Mouse (Mus musculus) limb, embryonic 15.5 days (tissue): ENCODE data around the gene Krtap19-1. TPM values are rescaled to one million over a fixed set of nuclear protein-coding genes. Genes with fewer than 3 reads are reported as not detected.

Experiments used
- ATAC-seq: fragments of 200-750 bp; cut with Nextera tagmentation; 2 replicates; pipeline ENCODE4 v1.8.0; 2017; ENCODE audit warnings: low read depth, moderate TSS enrichment; ENCODE audit not compliant: insufficient number of reproducible peaks, low FRiP score, low TSS enrichment
- H3K27ac ChIP-seq: fragments of 300-500 bp; sonication (generic); 2 replicates; pipeline ENCODE4 v1.5.1; 2015; ENCODE audit warnings: moderate library complexity, mild to moderate bottlenecking, inconsistent platforms
- H3K27me3 ChIP-seq: fragments of 300-500 bp; sonication (generic); 2 replicates; pipeline ENCODE4 v1.6.1; 2015; ENCODE audit warnings: inconsistent platforms
- H3K36me3 ChIP-seq: fragments of 300-500 bp; sonication (generic); 2 replicates; pipeline ENCODE4 v1.6.1; 2015; ENCODE audit warnings: inconsistent platforms
- H3K4me1 ChIP-seq: fragments of 300-500 bp; sonication (generic); 2 replicates; pipeline ENCODE4 v1.6.1; 2015; ENCODE audit warnings: inconsistent platforms
- H3K4me2 ChIP-seq: fragments of 300-500 bp; sonication (generic); 2 replicates; pipeline ENCODE4 v1.6.1; 2015; ENCODE audit warnings: mild to moderate bottlenecking, inconsistent platforms
- H3K4me3 ChIP-seq: fragments of 300-500 bp; sonication (generic); 2 replicates; pipeline ENCODE4 v1.5.1; 2015; ENCODE audit warnings: mild to moderate bottlenecking, inconsistent platforms
- H3K9ac ChIP-seq: fragments of 300-500 bp; sonication (generic); 2 replicates; pipeline ENCODE4 v1.6.1; 2015; ENCODE audit warnings: inconsistent platforms
- H3K9me3 ChIP-seq: fragments of 300-500 bp; sonication (generic); 2 replicates; pipeline ENCODE4 v1.6.1; 2016; ENCODE audit warnings: inconsistent platforms
- WGBS: fragments of 180-500 bp; shearing (Covaris S2); methylation state at CpG from one replicate; pipeline ENCODE4 v1.1.7; 2015; 5-methylcytosine and 5-hydroxymethylcytosine counted together
- polyA plus RNA-seq: library from polyadenylated mRNA; unstranded; fragments of >200 nt; fragmentation: Nextera tagmentation; extraction: Ambion mirVana; gene quantifications from 2 replicates; pipeline ENCODE4 v1.2.1, GENCODE M21; 2015

Krtap19-1 gene
- polyA plus RNA-seq, 1 experiment from 2014 or later, result not detected

- H3K36me3 ChIP-seq, result no peaks in the 10 kb centered on the region
- H3K9me3 ChIP-seq, result no peaks in the 10 kb centered on the region
- no peak overlapping the region for H3K27ac ChIP-seq
- 87% methylated on average over 3 of the region's 3 CpGs for WGBS
- no peak overlapping the region for H3K4me2 ChIP-seq
- H3K4me3 ChIP-seq, result no peak overlapping the region
- no peaks in the 10 kb centered on the region for H3K4me1 ChIP-seq
- H3K27me3 ChIP-seq, result no peaks in the 10 kb centered on the region
- no peak overlapping the region for H3K9ac ChIP-seq
- no peak for ATAC-seq
These were observed 45.5 kb downstream of the Krtap19-1 start for GRCm38 (mm10) chr16:88823736-88824135.

GRCm38 (mm10) chr16:88820066-88820465 lies 49.1 kb downstream of the Krtap19-1 start, which contains the start of gene Krtap15:
Gene Krtap15 (plus strand): TSS chr16:88820215.
- WGBS, result 77% methylated on average over 3 of the region's 3 CpGs
- no peak for ATAC-seq
- Histone ChIP-seq H3K4me1 (no peaks in the 10 kb centered on the region), H3K9ac (no peak within 1 kb of the TSS), H3K27me3 (no peaks in the 10 kb centered on the region), H3K36me3 (no peaks in the 10 kb centered on the region), H3K4me3 (no peak within 1 kb of the TSS), H3K9me3 (no peaks in the 10 kb centered on the region), H3K27ac (no peak within 1 kb of the TSS), H3K4me2 (no peak within 1 kb of the TSS)

Other genes with a start within 250 kb of the Krtap19-1 start
- gene 2310079G19Rik, start 241.7 kb downstream of the Krtap19-1 start, polyA plus RNA-seq, result 8.2 and 17.6 TPM in 2 replicates
- not detected in 2 replicates for gene Krtap26-1, start 221.6 kb downstream of the Krtap19-1 start, polyA plus RNA-seq
- not detected in 2 replicates for gene Krtap27-1, start 197.7 kb downstream of the Krtap19-1 start, polyA plus RNA-seq
- 0.68 TPM in 1 of 2 replicates, not detected in the other for gene 2310061N02Rik, start 161.4 kb downstream of the Krtap19-1 start, polyA plus RNA-seq
- gene Krtap13-1, start 140.5 kb downstream of the Krtap19-1 start, polyA plus RNA-seq, result 0.57 TPM in 1 of 2 replicates, not detected in the other
- 54.9 and 75.6 TPM in 2 replicates for gene Krtap13, start 117.8 kb downstream of the Krtap19-1 start, polyA plus RNA-seq
- gene 2310034C09Rik, start 110.6 kb downstream of the Krtap19-1 start, polyA plus RNA-seq, result 91.4 and 110 TPM in 2 replicates
- 0.22 and 0.55 TPM in 2 replicates for gene 2310057N15Rik, start 95.2 kb downstream of the Krtap19-1 start, polyA plus RNA-seq
- 3.9 and 10.2 TPM in 2 replicates for gene Gm5965, start 91.5 kb downstream of the Krtap19-1 start, polyA plus RNA-seq
- 45.6 and 50.2 TPM in 2 replicates for gene Gm20741, start 57.2 kb downstream of the Krtap19-1 start, polyA plus RNA-seq
- not detected in 2 replicates for gene Krtap15, start 49.2 kb downstream of the Krtap19-1 start, polyA plus RNA-seq
- gene Krtap14, start 43.3 kb downstream of the Krtap19-1 start, polyA plus RNA-seq, result not detected in 2 replicates
- not detected in 2 replicates for gene Krtap19-2, start 4.9 kb upstream of the Krtap19-1 start, polyA plus RNA-seq
- not detected in 2 replicates for gene Krtap19-3, start 8.6 kb upstream of the Krtap19-1 start, polyA plus RNA-seq
- gene Krtap19-4, start 15.7 kb upstream of the Krtap19-1 start, polyA plus RNA-seq, result not detected in 2 replicates
- gene Krtap19-5, start 27.0 kb upstream of the Krtap19-1 start, polyA plus RNA-seq, result not detected in 2 replicates
- not detected in 2 replicates for gene Krtap19-9b, start 62.9 kb upstream of the Krtap19-1 start, polyA plus RNA-seq
- 0.42 TPM in 1 of 2 replicates, not detected in the other for gene Krtap16-3, start 93.5 kb upstream of the Krtap19-1 start, polyA plus RNA-seq
- 0.50 and 1.2 TPM in 2 replicates for gene Krtap22-2, start 141.3 kb upstream of the Krtap19-1 start, polyA plus RNA-seq
- gene Gm10229, start 145.9 kb upstream of the Krtap19-1 start, polyA plus RNA-seq, result 1.0 TPM in 1 of 2 replicates, not detected in the other
- gene Krtap6-1, start 162.3 kb upstream of the Krtap19-1 start, polyA plus RNA-seq, result 0.68 TPM in 1 of 2 replicates, not detected in the other
- gene Gm10228, start 172.1 kb upstream of the Krtap19-1 start, polyA plus RNA-seq, result 0.65 TPM in 1 of 2 replicates, not detected in the other
- gene Krtap6-5, start 178.5 kb upstream of the Krtap19-1 start, polyA plus RNA-seq, result not detected in 2 replicates
- gene 1110025L11Rik, start 194.6 kb upstream of the Krtap19-1 start, polyA plus RNA-seq, result 0.64 and 2.6 TPM in 2 replicates
- gene Krtap6-3, start 214.6 kb upstream of the Krtap19-1 start, polyA plus RNA-seq, result not detected in 2 replicates